8 mouse cellular contexts compared by ENCODE assay signal in the genomic region with DNA sequence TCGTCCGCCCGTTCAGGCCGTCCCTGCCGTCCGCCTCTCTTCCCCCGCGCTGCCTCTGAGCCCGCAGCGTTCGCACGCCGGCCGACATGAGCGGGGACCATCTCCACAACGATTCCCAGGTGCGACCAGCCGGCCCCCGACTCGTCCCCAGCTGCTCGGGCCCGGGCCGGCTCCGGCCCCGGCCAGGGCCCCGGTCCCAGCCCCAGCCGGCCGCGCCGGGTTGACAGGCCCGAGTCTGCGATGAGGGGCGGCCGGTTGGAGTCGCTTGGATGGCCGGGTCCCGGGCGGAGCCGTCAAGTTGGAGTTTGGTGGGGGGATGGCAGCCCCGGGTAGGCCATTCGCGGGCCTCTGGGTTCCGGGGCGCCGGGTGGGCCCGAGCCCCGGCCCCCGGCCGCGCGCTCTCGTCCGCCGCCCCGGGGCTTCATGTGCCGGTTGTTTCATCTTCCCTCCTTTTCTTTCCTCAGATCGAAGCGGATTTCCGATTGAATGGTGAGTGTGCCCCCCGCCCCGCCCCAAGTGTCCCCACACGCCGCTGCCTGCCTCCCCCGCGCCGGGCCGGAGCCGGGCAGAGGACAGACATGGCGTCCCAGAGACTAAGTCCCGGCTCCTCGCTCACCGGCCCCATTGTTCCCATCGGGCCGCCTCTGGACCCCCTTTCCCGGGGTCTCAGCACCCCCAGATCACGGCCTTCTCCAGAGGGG. TPM values are rescaled to one million over a fixed set of nuclear protein-coding genes. Genes with fewer than 3 reads are reported as not detected.
DNase-seq lines count a peak whose midpoint lies in the region; ATAC-seq and TF ChIP-seq lines count a peak whose summit lies in the region.

No protein-coding gene starts in this region.

- no peaks in the 10 kb centered on the region for H3K36me3 ChIP-seq in forebrain, postnatal 0 days (ENCODE audit: insufficient read depth)
- H3K36me3 ChIP-seq in hindbrain, embryonic 14.5 days (replicated peaks; ENCODE audit: control insufficient read depth, insufficient read depth) = no peaks in the 10 kb centered on the region
- H3K36me3 ChIP-seq in megakaryocyte, embryonic 14.5 days (replicated peaks; ENCODE audit: low read length) = peaks cover 29% of the 10 kb centered on the region

- H3K4me1 ChIP-seq in forebrain, postnatal 0 days (ENCODE audit: insufficient read depth) = peaks cover 19% of the 10 kb centered on the region
- peaks cover 36% of the 10 kb centered on the region for H3K4me1 ChIP-seq in hindbrain, embryonic 14.5 days (replicated peaks; ENCODE audit: control insufficient read depth, insufficient read depth, low read length)
- peaks cover 29% of the 10 kb centered on the region; the same call in 1 of the 2 replicates for H3K4me1 ChIP-seq in megakaryocyte, embryonic 14.5 days

- H3K27ac ChIP-seq in forebrain, postnatal 0 days (ENCODE audit: low read depth, low read length) = peak overlapping the region; percentile 99
- peak overlapping the region; percentile 99 for H3K27ac ChIP-seq in hindbrain, embryonic 14.5 days

- no peaks in the 10 kb centered on the region for H3K27me3 ChIP-seq in forebrain, postnatal 0 days (ENCODE audit: insufficient read depth, low read length)
- no peaks in the 10 kb centered on the region for H3K27me3 ChIP-seq in hindbrain, embryonic 14.5 days (ENCODE audit: control insufficient read depth, insufficient read depth, low read length)
- no peaks in the 10 kb centered on the region for H3K27me3 ChIP-seq in megakaryocyte, embryonic 14.5 days (replicated peaks)

- intact Hi-C loops in left cerebral cortex, postnatal 25 days (cut with DNase I) = no loop called here

- peak; percentile 78 for DNase-seq in Muller cell, postnatal 12 days (ENCODE audit: inconsistent ontology term)
- peak; percentile 38 to 64 for DNase-seq in cerebellum, adult 18-20 months
- peak; percentile 54 for DNase-seq in forebrain, postnatal 0 days
- no peak for DNase-seq in hindbrain, embryonic 14.5 days (ENCODE audit: low spot score)
- peak; percentile 45 to 46 for DNase-seq in left cerebral cortex, postnatal 25 days (ENCODE audit: low spot score in 2 of 2)
- DNase-seq in right cerebral cortex, postnatal 14 days = peak; percentile 38
- DNase-seq in urinary bladder, postnatal 36 days (ENCODE audit: low spot score in 2 of 2) = peak; percentile 46 to 49

- ATAC-seq in forebrain, postnatal 0 days = peak; percentile 44
- ATAC-seq in hindbrain, embryonic 14.5 days (ENCODE audit: low FRiP score) = peak; percentile 26

- H3K4me3 ChIP-seq in forebrain, postnatal 0 days (ENCODE audit: low read depth, low read length) = peak overlapping the region; percentile 99
- peak overlapping the region; percentile 85 for H3K4me3 ChIP-seq in hindbrain, embryonic 14.5 days (replicated peaks; ENCODE audit: low read length)
- peak overlapping the region; percentile 98 for H3K4me3 ChIP-seq in megakaryocyte, embryonic 14.5 days (replicated peaks)

- peak overlapping the region; percentile 60 for H3K4me2 ChIP-seq in forebrain, postnatal 0 days (ENCODE audit: low read depth)
- H3K4me2 ChIP-seq in hindbrain, embryonic 14.5 days (replicated peaks) = peak overlapping the region; percentile 71

- H3K9me3 ChIP-seq in forebrain, postnatal 0 days (ENCODE audit: low read length) = no peaks in the 10 kb centered on the region
- H3K9me3 ChIP-seq in hindbrain, embryonic 14.5 days (ENCODE audit: control insufficient read depth, low read length) = no peaks in the 10 kb centered on the region
- no peaks in the 10 kb centered on the region for H3K9me3 ChIP-seq in megakaryocyte, embryonic 14.5 days

- TF ChIP-seq CTCF in forebrain, postnatal 0 days (IDR thresholded peaks at IDR 0.05; ENCODE audit: low read depth) = no peak

- peak overlapping the region; percentile 100 for H3K9ac ChIP-seq in forebrain, postnatal 0 days
- peak overlapping the region; percentile 99 for H3K9ac ChIP-seq in hindbrain, embryonic 14.5 days

- WGBS in forebrain, postnatal 0 days = 2% methylated on average over 73 of the region's 76 CpGs
- under 1% methylated on average over 71 of the region's 76 CpGs for WGBS in hindbrain, embryonic 14.5 days

RNA-seq across cellular contexts. Expression of a gene that starts 0.6 kb away (rescaled TPM):
- total RNA-seq in forebrain, postnatal 0 days (2014; rRNA removed) = 42.5 and 56.7 TPM in 2 replicates
- polyA plus RNA-seq in forebrain, postnatal 0 days (2015; fragmentation: Nextera tagmentation; extraction: Ambion mirVana) = 35.4 and 46.1 TPM in 2 replicates
- polyA plus RNA-seq in hindbrain, embryonic 14.5 days (2014; fragmentation: Nextera tagmentation; extraction: Ambion mirVana) = 58.9 and 67.6 TPM in 2 replicates
- 10 to 100 TPM; 83.0 to 85.7 TPM for total RNA-seq in left cerebral cortex, postnatal 25 days (2021)
- polyA plus RNA-seq in megakaryocyte, embryonic 14.5 days (2012; ENCODE audit: insufficient read depth, low replicate concordance) = 43.0 and 107 TPM in 2 replicates
